Mouse (Mus musculus): ENCODE data around the gene Fktn.
"Not testable (repeated sequence)": the region's sequence is repeated elsewhere in the genome, so short reads cannot be mapped to it uniquely, and the experiment has no call there.

Gene Fktn

DNA sequence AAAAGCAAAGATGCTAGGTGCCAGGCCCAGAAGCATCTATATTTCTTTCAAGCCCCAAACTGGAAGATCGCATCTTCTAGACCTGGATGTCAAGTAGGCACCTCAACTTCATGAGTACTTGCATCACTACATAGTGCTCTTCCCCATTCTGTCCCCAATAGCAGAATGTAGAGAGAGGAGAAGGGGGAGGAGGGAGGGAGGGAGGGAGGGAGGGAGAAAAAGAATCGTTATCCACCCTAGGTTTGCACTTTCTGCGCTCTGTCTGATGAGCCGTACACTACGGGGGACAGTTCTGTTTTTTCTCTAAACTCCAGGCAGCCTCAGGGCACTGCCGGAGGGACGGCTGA lies at the start of gene Fktn:
Gene Fktn (plus strand): TSS at position 295 of the 347 bp plus-strand sequence.
- DNase-seq, result no peak

DNA sequence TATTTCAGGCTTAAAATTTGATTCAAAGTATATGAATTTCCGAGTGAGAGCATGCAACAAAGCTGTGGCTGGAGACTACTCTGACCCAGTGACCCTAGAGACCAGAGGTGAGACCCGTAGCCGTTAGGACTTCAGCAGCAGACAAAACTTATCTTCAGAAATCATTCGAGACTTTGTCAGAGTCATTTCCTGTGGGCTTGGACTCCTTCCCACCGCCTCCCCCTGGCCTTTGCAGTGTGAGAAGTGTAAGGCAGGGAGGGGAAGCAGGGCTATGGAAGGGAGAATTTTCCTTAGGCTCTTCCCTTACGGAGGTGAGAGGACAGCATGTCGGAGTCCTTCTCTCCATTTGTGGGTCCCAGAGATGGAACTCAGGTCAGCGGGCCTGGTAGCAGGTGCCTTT lies 31.7 kb upstream of the Fktn start:
- peak; percentile 3 for DNase-seq

DNA sequence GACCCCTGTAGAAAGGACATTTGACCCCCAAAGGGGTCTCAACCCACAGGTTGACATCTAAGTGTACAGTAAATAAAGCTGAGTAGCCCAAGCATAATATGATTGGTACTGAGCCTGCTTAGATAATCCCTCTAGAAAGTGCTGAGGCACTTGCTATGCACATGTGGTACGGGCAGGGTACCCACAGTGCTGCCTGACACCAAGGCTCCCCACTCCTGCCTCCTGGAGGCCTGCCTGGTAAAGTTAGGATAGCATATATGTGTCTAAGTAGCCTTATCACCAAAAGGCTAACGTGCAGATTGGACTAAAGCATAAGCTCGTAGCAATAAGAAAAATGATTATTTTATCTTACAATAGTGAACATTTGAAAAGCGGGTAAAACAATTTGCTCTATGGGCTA lies 24.8 kb upstream of the Fktn start:
- no peak for DNase-seq

DNA sequence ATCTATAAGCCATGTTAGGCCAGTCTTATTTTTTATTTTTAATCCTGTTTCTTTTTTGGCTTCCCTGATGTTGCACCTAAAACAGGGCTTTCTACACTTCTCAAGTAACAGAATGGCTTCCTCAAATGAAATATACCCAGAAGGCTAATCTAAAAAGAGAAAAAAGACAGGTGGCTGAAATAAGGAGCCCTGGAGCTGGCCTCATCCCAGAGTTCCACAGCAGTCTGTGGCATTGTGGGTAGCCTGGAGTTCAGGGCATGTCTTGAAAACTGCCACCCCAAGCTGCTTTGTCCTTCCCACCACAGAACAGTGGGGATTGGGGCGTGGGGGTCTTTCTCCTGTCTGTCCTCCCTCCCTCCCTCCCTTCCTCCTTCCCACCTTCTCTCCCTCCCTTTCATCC lies 22.4 kb upstream of the Fktn start:
- no peak for DNase-seq

DNA sequence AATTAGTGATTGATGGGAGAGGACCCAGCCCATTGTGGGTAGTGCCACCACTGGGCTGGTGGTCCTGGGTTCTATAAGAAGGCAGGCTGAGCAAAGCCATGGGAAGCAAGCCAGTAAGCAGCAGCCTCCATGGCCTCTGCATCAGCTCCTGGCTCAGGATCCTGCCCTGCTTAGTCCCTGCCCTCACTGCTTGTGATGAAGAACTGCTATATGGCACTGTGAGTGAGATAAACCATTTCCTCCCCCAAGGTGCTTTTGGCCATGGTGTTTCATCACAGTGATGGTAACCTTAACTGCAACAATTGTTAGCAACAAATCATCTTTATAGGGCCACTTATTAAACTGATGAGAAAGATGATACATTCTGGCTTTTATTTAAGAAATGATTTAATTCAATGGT lies 4.6 kb upstream of the Fktn start:
- not testable (repeated sequence) for DNase-seq

GRCm38 (mm10) chr4:53710021-53710420 lies 3.8 kb upstream of the Fktn start:
- DNase-seq, result no peak

DNA sequence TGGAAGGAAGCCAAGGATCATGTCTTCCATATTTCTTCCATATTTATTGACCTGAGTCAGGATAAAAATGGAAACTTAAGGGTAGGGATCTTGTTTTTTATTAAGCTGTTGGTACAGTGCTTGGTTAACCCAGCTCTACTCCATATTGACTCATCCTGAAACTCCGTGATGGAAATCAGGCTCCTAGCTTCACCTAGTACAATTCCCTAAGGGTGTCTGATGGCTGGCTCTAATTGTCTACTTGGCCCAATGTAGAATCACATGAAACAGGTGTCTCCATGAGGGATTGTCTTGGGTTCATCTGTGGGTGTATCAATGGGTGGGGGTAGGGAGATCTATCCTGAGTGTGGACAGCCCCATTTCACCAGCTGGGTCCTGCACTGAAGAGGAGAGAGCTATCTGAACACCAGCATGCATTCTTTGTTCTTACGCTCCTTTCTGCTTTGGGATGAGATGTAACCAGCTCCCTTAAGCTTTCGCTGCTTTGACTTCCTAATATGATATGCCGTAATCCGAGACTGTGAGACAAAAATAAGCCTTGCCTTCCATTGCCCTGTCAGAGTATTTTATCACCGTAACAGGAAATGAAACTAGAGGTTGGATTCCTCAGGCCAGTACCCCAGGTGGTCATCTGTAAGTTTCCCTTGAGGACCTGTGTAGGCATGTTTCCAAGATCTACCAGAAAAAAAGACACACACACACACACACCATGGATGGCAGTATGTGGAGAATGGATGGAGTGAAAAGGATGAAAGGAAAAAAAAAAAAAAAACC lies 3.1 kb upstream of the Fktn start:
- DNase-seq, result no peak

DNA sequence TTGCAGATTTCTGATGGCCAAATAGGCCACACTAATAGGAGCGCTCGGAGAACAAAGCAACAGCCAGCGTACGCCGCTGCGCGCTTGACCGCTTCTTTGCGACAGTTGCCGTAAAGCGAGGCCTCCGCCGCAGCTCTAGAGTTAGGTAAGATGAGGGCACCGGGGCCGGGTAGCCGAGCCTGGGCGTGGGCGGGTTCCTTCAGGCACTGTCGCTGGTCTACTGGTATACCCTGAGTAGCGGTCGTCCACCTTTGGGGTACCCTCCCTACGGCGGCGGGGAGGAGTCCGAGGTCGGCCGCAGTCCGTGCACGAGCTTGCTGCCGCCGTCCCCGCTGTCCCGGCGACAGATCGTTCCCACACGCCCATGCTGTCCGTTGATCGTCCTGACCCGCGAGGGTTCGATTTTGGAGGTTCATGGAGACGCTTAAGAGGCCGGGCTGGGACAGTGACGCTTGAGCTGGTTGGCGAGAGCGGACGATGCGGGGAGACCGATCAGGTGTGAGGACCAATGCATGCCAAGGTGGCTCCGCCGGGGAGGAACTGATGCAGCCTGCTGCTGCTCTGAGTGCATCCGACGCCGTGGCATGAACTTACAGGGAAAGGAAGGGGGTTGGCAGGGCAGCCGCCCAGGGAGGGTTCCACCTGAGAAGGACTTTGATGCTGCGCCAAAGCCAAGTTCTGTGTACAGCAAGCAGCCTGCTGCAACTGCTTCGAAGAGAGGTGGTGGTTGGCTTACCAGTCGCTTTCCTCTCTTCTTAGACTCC lies 435 bp downstream of the Fktn start:
- DNase-seq, result peak; percentile 92

- DNase-seq, result no peak
Measured at GRCm38 (mm10) chr4:53715977-53716376, 2.2 kb downstream of the Fktn start.

GRCm38 (mm10) chr4:53717546-53717945 lies 3.7 kb downstream of the Fktn start:
- no peak for DNase-seq

DNA sequence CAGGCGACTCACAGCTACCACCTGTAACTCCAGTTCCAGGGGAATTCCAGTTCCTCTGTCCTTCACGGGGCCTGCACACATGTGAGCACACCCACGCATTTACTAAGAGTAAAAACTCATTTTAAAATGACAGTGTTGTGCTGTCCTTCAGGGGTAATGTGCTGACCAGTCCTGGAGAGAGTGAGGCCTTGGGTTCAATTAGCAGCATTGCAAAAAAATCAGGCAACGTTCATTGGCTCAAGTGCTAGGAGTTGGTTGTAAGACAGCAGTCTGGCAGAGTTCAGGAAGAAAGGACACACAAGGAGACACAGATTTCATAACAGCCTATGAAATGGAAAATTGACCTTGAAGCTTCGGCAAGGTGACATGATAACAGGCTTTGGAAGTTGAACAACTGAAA lies 4.5 kb downstream of the Fktn start:
- DNase-seq, result no peak

DNA sequence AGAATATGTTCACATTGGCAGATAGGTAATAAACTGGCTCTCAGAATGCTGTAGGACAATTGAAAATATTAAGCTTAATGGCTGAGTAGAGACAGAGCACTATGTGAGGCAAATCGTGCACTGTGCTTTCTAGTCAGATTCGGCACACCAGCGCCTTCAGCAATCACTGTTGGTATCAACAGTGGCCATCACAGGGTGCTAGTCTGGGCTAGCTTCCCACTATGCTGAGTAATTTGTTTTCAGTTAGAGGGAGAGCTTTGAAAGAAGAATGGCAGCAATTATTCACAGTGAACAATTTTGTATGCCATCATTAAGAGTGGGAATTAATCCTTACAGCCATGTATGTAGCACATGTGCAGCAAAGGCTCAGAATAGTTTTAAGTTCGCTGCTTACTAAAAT lies 8.7 kb downstream of the Fktn start:
- DNase-seq, result no peak

- DNase-seq, result not testable (repeated sequence)
Measured at GRCm38 (mm10) chr4:53726100-53726499, 12.3 kb downstream of the Fktn start.

- DNase-seq, result no peak
Measured at GRCm38 (mm10) chr4:53728121-53728520, 14.3 kb downstream of the Fktn start.

- DNase-seq, result peak; percentile 70
Measured at GRCm38 (mm10) chr4:53738956-53739616, 25.3 kb downstream of the Fktn start.

DNA sequence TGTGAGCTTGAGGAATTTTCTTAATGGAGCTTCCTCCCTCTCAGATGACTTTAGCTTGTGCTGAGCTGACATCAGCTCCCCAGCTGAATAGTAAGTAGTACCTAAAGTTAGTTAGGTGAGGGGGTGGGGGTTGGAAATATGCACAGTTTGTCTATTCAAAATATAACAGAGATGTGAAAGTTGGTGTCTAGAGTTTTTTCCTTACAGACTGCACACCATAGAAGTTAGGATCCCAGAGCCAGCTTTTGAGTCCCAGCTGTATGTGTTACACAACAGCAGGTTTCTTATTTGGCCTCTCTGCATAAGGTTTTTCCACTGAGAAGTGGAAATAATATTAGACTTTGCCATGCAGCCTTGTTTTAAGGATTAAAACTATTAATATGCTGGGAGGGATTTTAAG lies 36.0 kb downstream of the Fktn start:
- no peak for DNase-seq

DNA sequence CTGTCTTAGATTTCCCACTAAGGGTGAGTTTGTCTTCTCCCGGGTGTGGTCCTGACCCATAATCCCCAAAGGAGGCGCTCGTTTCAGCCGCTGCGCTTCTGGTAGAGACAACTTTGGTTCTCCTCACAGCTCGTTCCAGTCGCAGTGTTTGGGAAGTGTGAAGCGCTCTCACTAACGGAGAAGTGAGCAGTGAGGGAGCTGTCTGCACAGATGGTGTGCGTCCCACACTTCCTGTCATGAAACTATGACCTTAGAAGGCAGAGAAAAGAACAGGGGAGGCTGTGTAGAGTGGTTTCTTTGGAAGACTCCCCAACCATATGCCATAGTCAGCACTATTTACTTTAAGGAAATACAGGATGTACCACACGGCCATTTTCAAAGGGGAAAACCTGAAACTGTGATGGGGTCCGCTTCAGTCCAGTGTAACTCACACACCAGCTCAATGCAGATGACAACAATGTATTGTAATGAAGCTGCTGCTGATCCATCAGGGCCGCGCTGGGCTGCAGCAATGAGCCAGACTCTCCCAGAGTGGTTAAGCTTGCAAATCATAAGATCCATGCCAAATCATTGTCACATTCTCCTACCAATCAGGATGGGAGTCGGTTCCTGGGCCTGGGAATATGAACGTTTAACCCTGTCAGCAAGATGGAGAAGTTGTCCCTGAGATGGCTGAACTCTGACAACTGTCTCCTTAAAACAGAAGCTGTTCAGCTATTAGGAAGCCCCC lies 36.8 kb downstream of the Fktn start:
- no peak for DNase-seq

- no peak for DNase-seq
Measured at GRCm38 (mm10) chr4:53757030-53757429, 43.2 kb downstream of the Fktn start.

DNA sequence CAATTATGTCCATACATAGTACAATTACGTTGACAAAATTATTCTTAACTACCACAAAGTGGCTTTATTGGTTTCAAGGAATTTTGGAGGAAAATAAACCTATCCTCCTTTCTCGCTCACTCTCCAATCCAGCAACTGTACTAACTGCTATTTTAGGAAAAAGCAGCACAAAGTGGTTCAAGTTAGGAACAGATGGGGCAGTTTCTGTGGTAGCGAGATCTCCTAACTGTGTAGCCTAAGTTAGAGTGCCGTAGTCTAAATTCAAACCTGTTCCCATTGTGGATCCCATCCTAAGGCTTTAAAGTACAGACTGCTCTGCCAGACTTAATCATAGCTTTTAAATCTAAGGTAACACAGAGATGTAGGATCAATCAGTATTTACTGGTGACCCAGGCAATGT lies 45.0 kb downstream of the Fktn start:
- DNase-seq, result no peak

GRCm38 (mm10) chr4:53759678-53760077 lies 45.9 kb downstream of the Fktn start:
- no peak for DNase-seq

DNA sequence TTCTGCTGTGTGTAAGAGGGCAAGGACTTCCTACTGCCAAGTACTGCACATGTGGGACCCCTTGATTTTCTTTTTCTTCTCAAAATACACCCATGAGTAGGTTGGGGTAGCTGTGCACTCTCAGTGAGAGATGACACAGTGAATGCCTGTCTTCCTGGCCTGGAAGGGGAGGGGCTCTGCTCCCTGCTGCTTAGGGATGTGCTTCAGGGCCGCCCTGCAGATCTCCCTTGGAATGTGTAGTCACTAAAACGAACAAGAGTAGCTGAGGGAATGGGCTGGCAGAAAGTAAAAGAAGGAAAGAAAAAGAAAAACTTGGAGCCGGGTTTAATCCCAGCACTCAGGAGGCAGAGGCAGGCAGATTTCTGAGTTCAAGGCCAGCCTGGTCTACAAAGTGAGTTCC lies 48.7 kb downstream of the Fktn start:
- no peak for DNase-seq

- no peak for DNase-seq
Measured at GRCm38 (mm10) chr4:53770958-53771735, 57.3 kb downstream of the Fktn start.

Measured in kidney, adult 9 months (tissue).